Mouse (Mus musculus) kidney, postnatal 10 days (tissue): ENCODE results near the gene Mgat4c.
"Not testable (repeated sequence)": the region's sequence is repeated elsewhere in the genome, so short reads cannot be mapped to it uniquely, and the experiment has no call there.

ENCODE experiments used
- DNase-seq: peaks from one replicate; pipeline ENCODE4 v3.0.0; 2021; ENCODE audit warnings: mixed read lengths

Mgat4c gene

DNA sequence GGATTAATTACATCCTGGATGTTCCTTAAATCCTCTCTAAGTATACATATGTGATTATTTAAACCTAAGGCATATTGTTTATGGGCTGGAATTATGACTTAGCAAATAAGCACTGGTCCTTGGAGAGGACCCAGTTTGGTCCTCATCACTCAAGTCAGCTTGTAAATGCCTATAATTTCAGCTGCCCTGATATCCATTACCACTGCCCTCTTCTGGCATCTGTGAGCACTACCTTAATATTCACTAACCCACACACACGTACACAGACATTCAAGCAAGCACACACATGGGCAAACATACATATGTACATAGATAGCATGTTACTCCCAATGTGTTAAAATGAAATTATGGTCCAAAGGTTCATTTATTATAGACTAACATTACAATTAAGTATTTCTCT lies 474.6 kb downstream of the Mgat4c start:
- no peak for DNase-seq

- no peak for DNase-seq
Measured at GRCm38 (mm10) chr10:102158809-102159208, 477.5 kb downstream of the Mgat4c start.

DNA sequence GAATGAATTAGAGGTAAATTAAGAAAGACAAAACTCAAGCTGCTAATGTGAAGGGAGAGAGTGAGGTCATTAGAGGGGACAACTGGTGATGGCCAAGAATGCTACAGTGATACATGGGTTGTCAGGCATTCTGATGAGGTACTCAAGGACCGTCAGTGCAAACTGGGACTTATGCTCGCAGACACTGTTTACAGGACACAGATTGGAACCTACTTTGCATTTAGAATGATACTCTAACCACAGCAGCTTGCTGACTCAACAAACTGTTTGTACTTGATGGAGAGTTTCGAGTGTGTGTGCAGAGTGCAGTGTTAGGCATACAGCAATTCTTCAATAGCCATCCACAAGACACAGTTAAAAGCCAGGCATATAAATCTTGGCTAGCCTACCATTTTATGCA lies 503.4 kb downstream of the Mgat4c start:
- no peak for DNase-seq

- DNase-seq: no peak
Measured at GRCm38 (mm10) chr10:102191646-102192045, 510.4 kb downstream of the Mgat4c start.

DNA sequence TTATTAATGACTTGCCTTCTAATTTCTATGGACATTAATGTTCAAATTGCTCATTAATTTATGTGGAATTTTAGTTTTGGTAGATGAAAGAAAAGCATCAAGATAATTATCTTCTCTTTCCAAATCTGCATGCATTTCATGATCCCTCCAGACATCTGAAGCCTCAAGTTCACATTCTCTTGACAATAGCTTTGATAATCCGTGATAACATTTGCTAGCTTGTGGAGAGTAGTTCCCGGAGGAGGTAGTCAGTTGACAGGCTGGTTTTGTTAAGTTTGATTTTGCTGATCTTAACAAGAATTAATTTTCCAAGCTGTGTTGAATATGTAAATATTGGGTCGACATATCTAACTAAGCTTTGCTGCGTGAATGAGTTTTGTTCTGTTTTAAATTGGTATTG lies 515.6 kb downstream of the Mgat4c start:
- DNase-seq: no peak

DNA sequence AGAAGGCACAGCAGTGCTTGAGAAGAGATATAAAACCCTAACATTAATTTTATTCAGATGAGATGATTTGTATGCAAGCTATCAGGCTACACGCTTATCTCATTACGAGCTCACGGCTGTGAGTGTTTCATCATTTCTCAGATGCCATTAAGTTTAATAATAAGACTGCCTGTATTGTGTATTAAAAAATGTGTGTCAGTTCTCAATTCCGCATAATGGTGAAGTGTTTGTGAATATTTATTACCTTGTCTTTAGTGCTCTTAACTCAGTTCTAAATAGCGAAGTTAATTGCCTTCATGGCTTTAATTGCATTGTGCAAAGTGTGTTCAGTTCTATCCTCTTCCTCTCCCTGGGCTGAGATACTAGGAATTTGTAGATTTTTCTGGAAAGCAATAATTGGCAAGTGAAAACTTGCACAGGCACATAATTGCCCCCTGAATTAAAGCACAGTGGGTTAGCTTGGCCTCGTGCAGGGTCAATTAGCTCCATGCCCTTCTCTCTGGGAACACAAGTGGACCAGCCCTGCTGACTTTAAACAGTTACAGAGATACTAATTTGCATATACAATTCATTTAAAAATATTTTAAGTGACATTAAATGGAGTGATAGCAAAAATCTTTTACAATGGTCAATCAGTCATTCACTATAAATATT lies 557.4 kb downstream of the Mgat4c start:
- DNase-seq: no peak

DNA sequence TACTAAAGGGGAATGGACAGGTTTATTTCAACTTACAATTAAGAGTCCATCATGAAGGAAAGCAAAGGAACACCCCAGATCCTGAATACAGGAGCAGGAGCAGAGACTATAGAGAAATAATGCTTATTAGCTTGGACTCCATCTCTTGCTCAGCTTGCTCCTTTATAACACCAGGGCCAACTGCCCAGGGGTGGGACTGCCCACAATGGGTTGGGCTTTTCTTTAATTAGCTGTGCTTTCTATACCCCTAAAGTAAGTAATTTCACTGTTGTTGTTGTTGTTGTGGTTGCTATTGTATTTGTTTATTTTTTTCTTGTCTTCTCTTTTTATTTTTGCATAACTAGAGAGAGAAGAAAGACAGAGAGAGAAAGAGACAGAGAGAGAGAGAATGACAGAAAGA lies 562.6 kb downstream of the Mgat4c start:
- DNase-seq: no peak

GRCm38 (mm10) chr10:102244601-102245000 lies 563.3 kb downstream of the Mgat4c start:
- no peak for DNase-seq

- DNase-seq: no peak
Measured at GRCm38 (mm10) chr10:102245269-102245668, 564.0 kb downstream of the Mgat4c start.

DNA sequence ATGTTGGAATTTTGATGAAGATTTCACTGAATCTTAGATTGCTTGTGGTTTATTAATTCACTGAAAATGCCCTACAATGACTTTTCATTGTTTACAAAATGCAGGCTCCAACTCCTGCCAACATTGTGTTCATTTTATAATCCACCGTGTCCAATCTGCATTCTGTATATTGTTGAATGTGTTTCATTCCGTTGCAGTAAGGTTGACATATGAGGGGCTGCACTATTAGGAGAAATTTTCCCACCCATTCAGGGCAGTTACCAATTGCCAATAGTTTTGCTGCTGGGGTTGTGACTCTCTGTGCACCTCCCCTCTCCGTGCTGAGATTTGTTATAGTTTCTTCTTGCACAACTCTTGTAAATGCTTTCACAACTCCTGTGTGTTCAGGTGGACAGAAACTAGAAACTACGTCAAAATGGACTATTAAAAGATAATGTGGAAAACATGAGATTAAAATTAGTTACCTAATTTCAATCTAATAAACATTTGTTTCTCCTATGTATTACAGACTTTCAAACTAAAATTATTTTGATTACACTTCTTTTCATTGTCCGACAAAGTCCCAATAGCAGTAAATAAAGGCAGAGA lies 627.7 kb downstream of the Mgat4c start:
- DNase-seq: no peak

GRCm38 (mm10) chr10:102365685-102366381 lies 684.5 kb downstream of the Mgat4c start:
- no peak for DNase-seq

DNA sequence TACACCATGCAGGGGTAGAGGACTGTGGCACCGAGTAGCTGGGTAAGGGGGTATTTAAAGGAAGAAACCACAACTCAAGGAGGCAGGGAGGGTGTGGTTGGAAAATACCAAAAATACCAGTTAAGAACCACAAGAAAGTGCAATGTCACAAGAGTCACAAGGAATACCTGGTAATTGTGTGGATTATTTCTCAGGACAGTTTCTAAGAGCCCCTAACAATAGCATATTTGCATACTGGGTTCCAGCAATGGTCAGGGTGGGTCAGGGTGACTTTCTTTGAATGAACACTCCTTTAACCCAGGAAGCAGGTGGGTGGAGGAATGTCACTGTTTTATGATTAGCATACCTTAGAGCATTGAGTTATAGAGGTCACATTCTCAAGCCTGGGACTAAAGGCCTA lies 689.3 kb downstream of the Mgat4c start:
- no peak for DNase-seq

DNA sequence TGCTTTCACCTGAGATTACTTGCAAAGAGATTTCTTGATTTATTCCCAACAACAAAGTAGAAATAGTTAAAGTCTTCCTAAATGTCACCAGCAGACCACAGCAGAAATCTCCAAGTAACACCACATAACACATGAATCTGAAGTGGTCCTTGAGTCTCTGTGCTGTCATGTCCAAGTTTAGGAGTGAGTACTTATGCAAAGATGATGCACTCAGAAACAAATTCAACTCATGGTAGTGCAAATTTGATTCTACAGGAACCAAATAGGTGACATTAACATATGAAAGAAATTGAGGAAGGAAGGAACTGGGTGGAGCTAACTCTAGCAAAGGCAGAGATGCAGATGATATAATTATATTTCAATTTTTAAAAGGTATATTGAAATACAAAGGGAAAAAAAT lies 690.8 kb downstream of the Mgat4c start:
- no peak for DNase-seq

GRCm38 (mm10) chr10:102374061-102374460 lies 692.8 kb downstream of the Mgat4c start:
- DNase-seq: no peak

- no peak for DNase-seq
Measured at GRCm38 (mm10) chr10:102377377-102377776, 696.1 kb downstream of the Mgat4c start.

DNA sequence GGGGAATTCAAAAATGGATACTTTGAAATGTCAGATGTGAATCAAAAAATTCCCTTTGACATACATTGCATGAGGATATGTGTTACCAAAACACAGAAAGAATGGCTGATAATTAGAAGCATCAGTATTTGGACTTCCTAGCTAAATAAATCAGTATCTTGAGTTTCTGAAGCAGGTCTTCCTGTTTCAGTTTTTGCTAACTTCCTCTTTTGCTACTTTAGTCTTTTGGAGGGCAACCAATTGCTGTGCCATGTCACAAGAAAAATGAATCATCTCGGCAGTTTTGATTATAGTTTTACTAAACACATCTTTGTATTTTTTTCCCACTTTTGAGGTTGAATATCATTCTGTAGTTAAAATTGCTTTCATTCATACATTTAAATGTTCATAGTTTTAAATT lies 707.9 kb downstream of the Mgat4c start:
- DNase-seq: no peak

GRCm38 (mm10) chr10:102417654-102418272 lies 736.5 kb downstream of the Mgat4c start:
- DNase-seq: no peak

DNA sequence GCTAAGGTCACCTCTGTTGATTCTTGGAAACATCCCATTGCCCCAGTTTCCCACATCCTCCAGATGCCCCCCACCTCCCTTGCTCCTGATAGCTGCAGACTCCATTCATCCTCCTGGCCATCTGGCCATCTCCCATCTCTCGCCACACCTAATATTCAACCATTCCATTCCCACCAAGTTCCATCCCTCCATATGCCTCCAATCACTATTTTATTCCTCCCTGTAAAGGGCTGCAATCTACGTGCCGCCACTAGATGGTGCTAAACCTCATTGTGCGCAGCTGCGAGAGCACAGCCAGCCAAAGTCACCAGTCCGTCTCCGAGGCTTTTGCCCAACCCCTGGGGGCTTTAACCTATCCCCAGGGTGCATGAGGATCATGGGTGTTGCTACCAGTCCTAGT lies 753.8 kb downstream of the Mgat4c start:
- peak; percentile 53 for DNase-seq

DNA sequence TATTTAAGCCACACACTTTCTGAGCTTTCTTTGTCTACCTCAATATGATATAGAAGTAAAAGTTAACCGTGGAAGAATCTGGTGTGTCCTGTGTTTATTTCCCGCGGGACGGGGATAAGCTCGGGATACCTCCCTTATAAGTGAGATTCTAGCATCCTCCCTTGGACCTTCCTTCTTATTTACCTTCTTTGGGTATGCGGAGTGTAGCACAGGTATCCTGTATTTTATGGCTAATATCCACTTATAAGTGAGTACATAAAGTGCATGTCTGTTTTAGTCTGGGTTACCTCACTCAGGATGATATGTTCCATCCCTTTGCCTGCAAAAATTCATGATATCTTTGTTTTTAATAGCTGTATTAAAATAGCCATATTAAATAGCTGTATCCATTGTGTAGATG lies 754.2 kb downstream of the Mgat4c start:
- not testable (repeated sequence) for DNase-seq
